Mouse (Mus musculus) monocyte, adult 59 days (primary cell): ENCODE results near the gene Il22ra1. TPM values are rescaled to one million over a fixed set of nuclear protein-coding genes. Genes with fewer than 3 reads are reported as not detected.

Experiments
- total RNA-seq, 2 experiments: library from RNA; stranded (reverse); gene quantifications; one replicate each; pipeline ENCODE4 v1.2.4; 2023

Il22ra1 gene
- total RNA-seq = not detected

GRCm38 (mm10) chr4:135727817-135728216 is at the start of gene Il22ra1:
Gene Il22ra1 (plus strand): TSS chr4:135728172.

DNA sequence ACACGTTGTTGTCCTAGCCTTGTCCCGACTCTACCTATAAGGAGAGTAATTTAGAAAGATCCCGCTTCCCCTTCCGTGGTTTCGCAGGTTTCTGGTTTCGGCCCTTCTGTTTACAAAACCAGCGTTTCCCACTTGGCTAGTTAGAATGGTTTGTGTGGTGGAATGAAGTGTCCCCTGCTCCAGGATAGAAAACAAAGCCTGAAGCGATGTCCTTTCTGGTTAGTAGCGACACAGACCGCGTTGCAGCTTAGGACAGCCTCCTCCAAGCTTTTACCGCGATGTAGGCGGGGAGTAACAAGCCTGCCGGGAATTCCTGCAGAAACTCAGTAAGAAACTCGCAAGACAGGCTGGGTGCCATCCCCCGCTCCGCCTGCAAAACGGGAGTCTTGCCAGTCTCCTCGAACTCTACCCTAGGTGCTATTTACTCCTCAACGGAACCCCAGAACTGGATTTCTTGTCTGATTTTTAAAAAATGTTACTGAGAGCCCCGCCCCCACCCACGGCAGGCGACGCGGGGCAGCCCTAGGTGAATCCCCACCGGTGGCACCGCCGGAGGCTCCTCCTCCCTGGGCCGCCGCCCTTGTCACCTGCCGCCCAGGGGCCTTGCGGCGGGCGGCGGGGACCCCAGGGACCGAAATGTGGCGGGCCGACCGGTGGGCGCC is 41.9 kb upstream of the Il22ra1 start, which contains the start of gene Ifnlr1:
Gene Ifnlr1 (plus strand): TSS at position 382 of the 662 bp plus-strand sequence.

GRCm38 (mm10) chr4:135759356-135759976 is 31.5 kb downstream of the Il22ra1 start, which contains the start of gene Myom3:
Gene Myom3 (plus strand): TSS chr4:135759715.

Other genes with a start within 250 kb of the Il22ra1 start
- gene Stpg1, start 233.4 kb upstream of the Il22ra1 start, total RNA-seq = not detected
- gene Nipal3, start 233.1 kb upstream of the Il22ra1 start, total RNA-seq = 10 to 100 TPM; 22.5 to 24.2 TPM
- not detected for gene Grhl3, start 154.5 kb upstream of the Il22ra1 start, total RNA-seq
- gene Ifnlr1, start 41.9 kb upstream of the Il22ra1 start, total RNA-seq = under 1 TPM in 1 of 2 experiments, not detected in 1; 0.73 TPM
- under 1 TPM in 1 of 2 experiments, not detected in 1; 0.24 TPM for gene Myom3, start 31.5 kb downstream of the Il22ra1 start, total RNA-seq
- gene Srsf10, start 127.6 kb downstream of the Il22ra1 start, total RNA-seq = 100 to 1,000 TPM; 100 to 109 TPM
- gene Pnrc2, start 145.7 kb downstream of the Il22ra1 start, total RNA-seq = 100 to 1,000 TPM; 137 to 150 TPM
- 10 to 100 TPM; 16.9 to 20.3 TPM for gene Cnr2, start 167.2 kb downstream of the Il22ra1 start, total RNA-seq
- 100 to 1,000 TPM; 186 to 202 TPM for gene Fuca1, start 192.6 kb downstream of the Il22ra1 start, total RNA-seq
- 10 to 100 TPM; 59.2 to 65.1 TPM for gene Hmgcl, start 218.3 kb downstream of the Il22ra1 start, total RNA-seq
- 1 to 10 TPM; 7.9 to 9.4 TPM for gene Gale, start 235.6 kb downstream of the Il22ra1 start, total RNA-seq
- 10 to 100 TPM; 93.1 to 95.1 TPM for gene Lypla2, start 244.5 kb downstream of the Il22ra1 start, total RNA-seq